Mouse (Mus musculus): Measurements from ENCODE around the gene Ddx11. TPM values are rescaled to one million over a fixed set of nuclear protein-coding genes. Genes with fewer than 3 reads are reported as not detected.
"Not testable (repeated sequence)": the region's sequence is repeated elsewhere in the genome, so short reads cannot be mapped to it uniquely, and the experiment has no call there.

Ddx11 gene
- total RNA-seq, 2 experiments from 2014 or later: 0.80 to 1.3 TPM

DNA sequence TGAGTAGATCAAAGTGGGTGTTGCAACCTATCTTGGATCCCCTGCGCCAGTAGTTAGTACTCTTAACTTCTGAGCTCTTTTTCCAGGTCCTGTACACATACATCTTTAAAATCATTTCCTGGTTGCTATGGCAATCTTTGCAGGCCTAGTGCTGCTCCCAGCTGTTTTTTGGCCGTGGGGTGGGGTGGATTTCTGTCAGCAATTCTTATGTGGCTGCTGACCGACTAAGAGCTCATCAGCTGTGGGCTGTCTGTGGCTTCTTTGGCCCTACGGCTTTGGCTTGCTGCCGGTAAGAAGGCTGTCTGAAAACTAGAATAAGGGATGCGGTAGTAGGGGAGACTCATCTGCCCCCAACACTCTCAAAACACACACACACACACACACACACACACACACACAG lies 12.6 kb upstream of the Ddx11 start:
- peak; percentile 26 for DNase-seq
- intact Hi-C loops (cut with DNase I; ENCODE audit: low total_unique reads): no loop called here

GRCm38 (mm10) chr17:66111402-66111959 lies 11.8 kb upstream of the Ddx11 start, which contains the start of gene Washc1:
Gene Washc1 (plus strand): TSS chr17:66111545.
- DNase-seq: peak; percentile 91
- intact Hi-C loops (cut with DNase I; ENCODE audit: low total_unique reads): no loop called here

GRCm38 (mm10) chr17:66112166-66112565 lies 11.2 kb upstream of the Ddx11 start:
- DNase-seq: no peak
- intact Hi-C loops (cut with DNase I; ENCODE audit: low total_unique reads): no loop called here

DNA sequence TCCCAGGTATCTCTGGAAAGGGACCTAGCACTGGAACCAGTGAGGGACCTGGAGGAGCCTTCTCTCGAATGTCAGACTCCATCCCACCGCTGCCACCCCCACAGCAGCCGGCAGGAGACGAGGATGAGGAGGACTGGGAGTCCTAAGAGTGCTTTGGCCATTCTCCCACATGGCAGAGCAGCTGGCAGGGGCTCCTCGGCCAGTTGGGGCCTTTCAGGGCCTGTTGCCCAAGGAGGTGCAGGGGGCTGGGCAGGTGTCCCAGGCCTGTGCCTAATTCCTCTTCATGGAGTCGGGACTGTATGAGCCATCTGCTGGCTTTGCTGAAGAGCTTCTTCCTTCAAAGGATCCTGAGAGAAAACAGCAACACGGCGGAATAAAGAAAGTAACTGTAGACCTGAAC lies 4.3 kb upstream of the Ddx11 start:
- DNase-seq: no peak
- intact Hi-C loops (cut with DNase I; ENCODE audit: low total_unique reads): no loop called here

DNA sequence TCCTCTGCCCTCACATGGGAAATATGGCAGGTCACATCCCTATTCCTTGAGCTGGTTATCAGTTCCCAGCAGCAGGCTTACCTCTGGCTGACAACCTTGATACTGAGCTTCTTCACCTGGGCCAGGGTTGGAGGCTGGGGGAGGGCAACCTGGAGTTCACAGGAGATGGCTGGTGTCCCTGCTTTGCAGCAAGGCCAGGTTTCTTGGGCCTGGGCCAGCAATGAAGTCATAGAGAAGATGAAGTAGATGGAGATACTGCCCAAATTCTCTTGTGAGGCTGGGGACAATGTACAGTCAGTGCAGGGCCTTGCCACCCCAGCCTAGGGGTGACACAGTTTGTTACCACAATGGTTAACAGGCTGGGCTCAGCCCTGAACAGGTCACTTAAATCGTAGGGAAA lies 2.6 kb upstream of the Ddx11 start:
- intact Hi-C loops (cut with DNase I; ENCODE audit: low total_unique reads): no loop called here
- DNase-seq: no peak

DNA sequence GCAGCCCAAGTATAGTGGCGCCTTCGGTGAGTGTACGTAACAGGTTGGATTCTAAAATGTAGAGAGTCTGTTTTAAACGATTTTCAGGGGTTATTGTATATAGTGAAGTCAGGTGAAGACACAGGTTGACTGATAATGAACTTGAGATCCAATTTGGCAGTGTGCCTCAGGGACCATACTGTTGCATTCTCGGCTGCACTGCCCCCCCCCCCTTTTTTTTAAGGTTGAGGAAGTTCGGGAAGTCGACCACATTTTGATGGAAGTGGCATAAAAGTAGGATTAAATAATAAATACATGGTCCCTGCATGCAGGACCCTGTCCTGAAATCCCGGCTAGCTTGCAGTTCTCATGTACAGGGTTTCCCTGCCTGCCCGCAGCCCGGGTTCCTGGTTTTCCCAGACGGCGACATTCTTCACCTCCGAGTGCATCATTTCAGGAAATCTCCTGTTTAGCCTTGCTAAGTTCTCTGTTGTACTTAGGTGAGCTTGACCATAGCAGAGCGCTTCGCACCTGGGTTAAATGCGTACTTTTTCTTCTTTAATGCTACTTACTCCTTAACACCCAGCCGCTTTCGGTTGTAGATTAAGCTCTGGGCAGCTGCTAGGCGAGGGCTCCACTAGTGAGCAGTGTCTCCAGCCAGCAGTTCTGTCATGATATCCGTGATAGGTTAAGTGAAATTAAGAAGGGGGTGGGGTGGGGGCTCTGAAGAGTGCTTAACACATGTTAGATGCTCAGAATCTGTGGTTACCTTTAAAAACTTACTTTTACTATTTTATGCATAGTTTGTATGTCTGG lies 693 bp downstream of the Ddx11 start:
- intact Hi-C loops (cut with DNase I; ENCODE audit: low total_unique reads): no loop called here

DNA sequence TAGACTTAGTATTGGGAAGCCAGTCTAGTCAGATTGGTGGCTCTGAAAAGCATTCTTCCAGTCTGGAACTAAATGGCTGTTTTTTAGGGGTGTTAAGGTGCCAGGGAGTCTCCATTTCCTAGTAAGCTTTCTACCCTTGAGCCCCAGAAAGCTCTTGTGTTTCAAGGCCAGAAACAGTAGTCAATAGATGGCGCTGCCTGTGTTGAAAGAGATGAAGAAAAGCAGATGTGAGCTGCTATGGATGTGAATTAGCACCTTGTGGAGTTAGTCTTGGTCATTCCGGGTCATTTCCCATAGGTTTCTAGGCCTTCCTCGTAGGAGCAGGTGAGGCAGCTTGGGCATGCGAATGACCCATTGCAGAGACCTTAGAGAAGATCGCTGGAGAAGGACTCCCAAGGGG lies 1.9 kb downstream of the Ddx11 start:
- DNase-seq: no peak
- intact Hi-C loops (cut with DNase I; ENCODE audit: low total_unique reads): no loop called here

More for the DNA sequence above, 693 bp downstream of the Ddx11 start:
- no peak for DNase-seq

DNA sequence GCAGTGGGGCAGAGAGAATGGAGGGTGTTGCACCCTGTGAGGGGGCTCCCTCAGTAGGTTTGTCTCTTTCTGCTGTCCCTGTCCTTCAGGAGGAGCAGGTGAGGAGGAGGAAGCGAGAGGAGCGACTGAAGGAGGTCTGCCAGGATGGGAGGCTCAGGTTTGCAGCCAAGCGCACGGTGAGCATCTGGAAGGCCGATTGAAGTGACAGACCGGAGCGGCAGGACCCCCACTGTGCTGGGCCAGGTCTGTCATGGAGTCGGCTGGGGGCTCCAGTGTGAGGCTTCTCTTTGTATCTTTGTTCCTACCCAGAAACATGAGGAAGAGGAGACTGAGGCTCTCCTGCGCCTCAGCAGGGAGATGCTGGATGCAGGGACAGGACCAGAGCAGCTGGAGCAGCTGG lies 7.1 kb downstream of the Ddx11 start:
- DNase-seq: no peak

DNA sequence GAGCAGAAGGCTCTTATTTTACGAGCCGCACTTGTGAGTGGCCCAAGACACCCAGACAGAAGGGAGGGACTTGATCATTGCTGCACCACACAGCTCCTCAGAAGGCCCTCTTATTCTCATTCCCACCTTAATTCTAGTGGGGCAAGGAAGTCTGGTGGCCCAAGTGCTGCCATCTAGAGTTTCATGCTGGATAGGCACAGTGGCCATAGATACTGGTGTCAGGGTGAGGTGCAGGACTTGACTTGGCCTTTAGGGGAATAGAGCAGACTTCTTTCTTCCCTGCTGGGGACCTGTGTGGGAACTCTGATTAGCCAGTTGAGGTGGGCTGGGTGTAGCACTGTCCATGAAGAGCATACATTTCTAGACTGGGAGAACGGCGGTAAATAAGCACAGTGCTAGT lies 7.9 kb downstream of the Ddx11 start:
- DNase-seq: no peak
- intact Hi-C loops (cut with DNase I; ENCODE audit: low total_unique reads): no loop called here

More for the DNA sequence above, 7.1 kb downstream of the Ddx11 start:
- intact Hi-C loops (cut with DNase I; ENCODE audit: low total_unique reads): no loop called here

DNA sequence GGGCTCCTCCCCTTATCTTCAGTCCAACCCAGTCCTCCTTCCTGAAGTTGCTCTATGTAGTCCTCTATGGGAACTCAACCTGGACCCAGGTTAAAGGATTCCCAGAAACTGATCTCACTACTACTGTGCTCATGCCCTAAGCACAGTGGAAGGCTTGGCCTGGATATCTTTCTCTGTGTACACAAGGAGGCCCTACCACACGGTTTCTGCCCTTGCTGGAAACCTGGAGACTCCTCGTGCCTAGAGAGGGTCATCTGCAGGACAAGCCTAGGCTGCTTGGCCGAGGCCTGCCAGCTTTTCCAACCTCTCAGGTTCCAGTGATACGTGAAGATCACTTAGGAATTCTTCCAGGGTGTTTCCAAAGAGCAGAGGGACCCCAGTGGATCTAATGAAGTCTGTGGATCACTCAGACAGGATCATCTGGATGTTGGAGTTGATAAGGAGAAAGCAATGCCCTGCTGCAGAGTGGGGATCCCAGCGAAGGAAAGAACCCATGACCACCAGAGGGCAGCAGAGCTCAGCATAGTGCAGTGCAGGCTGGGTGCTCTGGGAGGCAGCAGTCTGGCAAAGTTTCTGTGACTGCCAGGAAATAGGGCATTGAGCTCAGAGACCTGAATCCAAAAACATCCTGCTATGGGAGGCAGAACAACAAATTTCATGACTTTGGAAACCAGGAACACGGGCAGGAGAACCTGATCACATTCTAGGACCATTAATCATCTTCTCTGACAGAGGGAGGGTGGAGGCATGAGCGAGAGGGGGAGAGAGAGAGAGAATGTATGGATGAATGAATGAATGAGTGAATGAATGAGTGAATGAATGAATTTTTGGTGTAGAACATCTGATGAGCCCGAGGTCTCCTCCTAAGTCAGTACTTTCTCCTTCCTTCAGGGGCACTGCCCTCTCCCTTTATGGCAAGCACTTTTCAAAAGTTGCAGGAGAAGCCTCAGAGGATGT lies 29.7 kb downstream of the Ddx11 start:
- intact Hi-C loops (cut with DNase I; ENCODE audit: low total_unique reads); DNase-seq: not testable (repeated sequence)

- DNase-seq; intact Hi-C loops (cut with DNase I; ENCODE audit: low total_unique reads): not testable (repeated sequence)
Measured at GRCm38 (mm10) chr17:66153735-66154423, 30.6 kb downstream of the Ddx11 start.

DNA sequence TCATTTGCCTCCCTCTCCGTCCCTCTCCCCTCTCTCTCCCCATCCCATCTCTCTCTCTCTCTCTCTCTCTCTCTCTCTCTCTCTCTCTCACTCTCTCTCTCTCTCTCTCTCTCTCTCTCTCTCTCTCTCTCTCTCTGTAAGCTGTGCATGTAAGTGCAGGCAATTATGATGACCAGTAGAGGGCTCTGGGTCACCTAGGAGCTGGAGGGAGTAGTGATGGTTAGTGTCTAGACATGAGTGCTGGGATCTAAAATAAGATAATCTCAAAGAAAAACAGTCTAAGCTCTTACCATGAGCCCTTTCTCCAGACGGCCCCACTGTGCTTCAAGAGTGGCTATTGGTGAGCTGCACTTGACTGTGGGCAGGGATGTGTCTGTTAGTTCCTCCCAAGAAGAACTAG lies 31.6 kb downstream of the Ddx11 start:
- intact Hi-C loops (cut with DNase I; ENCODE audit: low total_unique reads): no loop called here
- DNase-seq: no peak

DNA sequence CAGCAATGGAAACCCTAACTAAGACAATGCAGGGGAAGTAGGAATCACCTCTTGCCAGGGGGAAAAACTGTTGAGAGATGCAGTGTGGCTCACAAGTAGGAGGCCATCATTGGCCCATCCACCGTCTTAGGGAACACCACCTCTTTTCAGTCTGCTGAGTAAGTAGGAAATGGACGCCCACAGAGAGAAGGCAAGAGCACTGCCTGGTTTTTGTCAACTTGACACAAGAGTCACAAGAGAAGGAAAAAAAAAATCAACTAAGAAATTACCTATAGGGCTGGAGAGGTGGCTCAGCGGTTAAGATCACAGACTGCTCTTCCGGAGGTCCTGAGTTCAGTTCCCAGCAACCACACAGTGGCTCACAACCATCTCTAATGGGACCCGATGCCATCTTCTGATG lies 35.0 kb downstream of the Ddx11 start:
- no peak for DNase-seq
- intact Hi-C loops (cut with DNase I; ENCODE audit: low total_unique reads): no loop called here

- intact Hi-C loops (cut with DNase I; ENCODE audit: low total_unique reads); DNase-seq: not testable (repeated sequence)
Measured at GRCm38 (mm10) chr17:66167141-66167540, 43.8 kb downstream of the Ddx11 start.

- intact Hi-C loops (cut with DNase I; ENCODE audit: low total_unique reads); DNase-seq: not testable (repeated sequence)
Measured at GRCm38 (mm10) chr17:66170971-66171370, 47.7 kb downstream of the Ddx11 start.

DNA sequence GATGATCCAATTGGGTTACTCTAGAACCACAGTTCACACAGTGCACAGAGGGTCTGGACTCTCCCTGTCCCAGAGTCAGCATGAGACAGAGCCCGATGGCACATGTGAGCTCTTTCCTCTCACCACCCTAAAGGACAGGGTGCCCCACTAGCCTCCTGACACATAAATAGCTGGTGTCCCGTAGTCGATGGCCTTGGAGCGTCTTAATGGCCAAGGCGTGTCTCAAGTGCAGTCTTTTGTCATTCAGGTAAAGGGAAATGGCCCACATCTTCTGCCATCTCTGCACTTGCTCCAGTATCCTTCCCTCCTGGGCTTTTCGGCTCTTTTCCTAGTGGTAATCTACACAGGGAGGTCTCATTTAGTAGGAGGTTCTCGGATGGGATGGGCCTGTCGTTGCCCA lies 67.3 kb downstream of the Ddx11 start:
- intact Hi-C loops (cut with DNase I; ENCODE audit: low total_unique reads): no loop called here
- no peak for DNase-seq

DNA sequence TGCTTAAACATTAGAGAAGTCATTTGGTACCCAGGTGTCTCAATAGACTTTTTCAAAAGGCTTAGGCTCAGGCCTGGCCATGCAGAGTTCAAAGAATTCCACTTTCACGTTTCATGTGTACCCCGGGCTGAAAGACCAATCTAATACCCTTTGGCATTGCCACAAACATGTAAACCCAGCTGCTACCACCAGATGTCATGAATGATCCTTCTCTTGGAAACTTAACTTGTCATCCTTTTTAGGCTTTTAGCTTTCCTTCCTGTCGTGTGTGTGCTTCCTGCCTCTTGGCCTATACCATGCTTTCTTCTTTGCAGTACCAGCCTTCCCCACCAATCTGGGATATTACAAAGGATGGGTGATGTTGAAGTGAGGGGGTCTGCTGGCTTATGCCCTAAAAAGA lies 73.7 kb downstream of the Ddx11 start:
- no peak for DNase-seq
- intact Hi-C loops (cut with DNase I; ENCODE audit: low total_unique reads): no loop called here
